Comparison of ENCODE assay signal across 9 mouse cellular contexts in genomic region chr5:105698694-105699093, GRCm38 (mm10). TPM values are rescaled to one million over a fixed set of nuclear protein-coding genes. Genes with fewer than 3 reads are reported as not detected.
DNase-seq lines count a peak whose midpoint lies in the region; ATAC-seq lines count a peak whose summit lies in the region.
"Had no signal": no experiment of that assay in that cellular context is flagged by ENCODE, and none has a peak within 500 bp of the region (broad histone marks: within the 10 kb centered on the region; RNA-seq: fewer than 3 reads in every experiment).

No protein-coding gene starts in this region.

- H3K36me3 ChIP-seq in forebrain, embryonic 10.5 days (replicated peaks), result peaks cover 16% of the 10 kb centered on the region
- no peaks in the 10 kb centered on the region for H3K36me3 ChIP-seq in forebrain, embryonic 15.5 days
- no peaks in the 10 kb centered on the region for H3K36me3 ChIP-seq in forebrain, embryonic 16.5 days (ENCODE audit: control insufficient read depth, insufficient read depth)
- H3K36me3 ChIP-seq in midbrain, embryonic 11.5 days (ENCODE audit: control insufficient read depth, insufficient read depth, low read length), result no peaks in the 10 kb centered on the region

- peaks cover 50% of the 10 kb centered on the region for H3K4me1 ChIP-seq in forebrain, embryonic 10.5 days
- H3K4me1 ChIP-seq in forebrain, embryonic 15.5 days, result peaks cover 38% of the 10 kb centered on the region
- peaks cover 33% of the 10 kb centered on the region for H3K4me1 ChIP-seq in forebrain, embryonic 16.5 days (replicated peaks; ENCODE audit: control insufficient read depth, insufficient read depth, low read length)
- H3K4me1 ChIP-seq in midbrain, embryonic 11.5 days (ENCODE audit: control insufficient read depth, insufficient read depth, low read length), result peaks cover 18% of the 10 kb centered on the region

- no peak for DNase-seq in forebrain, embryonic 10.5 days (ENCODE audit: extremely low spot score, low spot score)
- peak; percentile 66 for DNase-seq in adrenal gland, postnatal 10 days
- DNase-seq in kidney, adult 9 months, result peak; percentile 59
- DNase-seq in midbrain, embryonic 11.5 days (ENCODE audit: low spot score, missing footprints), result no peak
- no peak for DNase-seq in left cerebral cortex, adult 11 months (ENCODE audit: low spot score)
- DNase-seq in spleen, postnatal 36 days (ENCODE audit: low spot score in 2 of 2), result no peak

- peaks cover 12% of the 10 kb centered on the region; the same call in 1 of the 2 replicates for H3K27me3 ChIP-seq in forebrain, embryonic 10.5 days (ENCODE audit: poor library complexity, severe bottlenecking)
- H3K27me3 ChIP-seq in forebrain, embryonic 15.5 days, result no peaks in the 10 kb centered on the region
- no peaks in the 10 kb centered on the region for H3K27me3 ChIP-seq in forebrain, embryonic 16.5 days (replicated peaks; ENCODE audit: control insufficient read depth, insufficient read depth, low read length)
- no peaks in the 10 kb centered on the region; the same call in 1 of the 2 replicates for H3K27me3 ChIP-seq in midbrain, embryonic 11.5 days (ENCODE audit: control insufficient read depth, insufficient read depth, low read length)
- H3K27me3 ChIP-seq: Patski had no signal

- 16% methylated on average over 7 of the region's 7 CpGs for WGBS in forebrain, embryonic 10.5 days
- WGBS in forebrain, embryonic 15.5 days, result 16% methylated on average over 7 of the region's 7 CpGs
- WGBS in forebrain, embryonic 16.5 days, result 17% methylated on average over 7 of the region's 7 CpGs
- 17% methylated on average over 7 of the region's 7 CpGs for WGBS in midbrain, embryonic 11.5 days

- no peak overlapping the region for H3K9ac ChIP-seq in forebrain, embryonic 15.5 days (replicated peaks)
- H3K9ac ChIP-seq in forebrain, embryonic 16.5 days (replicated peaks; ENCODE audit: low read depth, low read length), result no peak overlapping the region
- H3K9ac ChIP-seq in midbrain, embryonic 11.5 days (ENCODE audit: low read length), result no peak overlapping the region

- 0 out of 2 replicates have a peak, but pooled peaks cover 2% of the 10 kb centered on the region for H3K9me3 ChIP-seq in forebrain, embryonic 10.5 days
- H3K9me3 ChIP-seq in forebrain, embryonic 15.5 days, result no peaks in the 10 kb centered on the region
- H3K9me3 ChIP-seq in forebrain, embryonic 16.5 days (ENCODE audit: control insufficient read depth, low read length), result no peaks in the 10 kb centered on the region
- no peaks in the 10 kb centered on the region for H3K9me3 ChIP-seq in midbrain, embryonic 11.5 days (ENCODE audit: control insufficient read depth, low read length)

- no peak overlapping the region; the same call in 1 of the 2 replicates for H3K4me2 ChIP-seq in forebrain, embryonic 15.5 days (replicated peaks)
- H3K4me2 ChIP-seq in forebrain, embryonic 16.5 days (ENCODE audit: low read length), result peak overlapping the region; percentile 93; the same call in 1 of the 2 replicates
- H3K4me2 ChIP-seq in midbrain, embryonic 11.5 days, result peak overlapping the region; percentile 92; the same call in 1 of the 2 replicates

- peak overlapping the region; percentile 87; the same call in 1 of the 2 replicates for H3K4me3 ChIP-seq in forebrain, embryonic 10.5 days
- no peak overlapping the region for H3K4me3 ChIP-seq in forebrain, embryonic 15.5 days
- H3K4me3 ChIP-seq in forebrain, embryonic 16.5 days (replicated peaks; ENCODE audit: low read length), result no peak overlapping the region
- H3K4me3 ChIP-seq in midbrain, embryonic 11.5 days (ENCODE audit: low read depth, low read length), result no peak overlapping the region

- no peak for ATAC-seq in forebrain, embryonic 15.5 days (replicated peaks)
- no peak for ATAC-seq in forebrain, embryonic 16.5 days
- no peak for ATAC-seq in midbrain, embryonic 11.5 days (ENCODE audit: low FRiP score)
- ATAC-seq: Patski had no signal

- 0 out of 2 replicates have a peak overlapping the region, but pooled peaks have one; percentile 6 for H3K27ac ChIP-seq in forebrain, embryonic 10.5 days
- H3K27ac ChIP-seq in forebrain, embryonic 15.5 days (replicated peaks), result no peak overlapping the region
- H3K27ac ChIP-seq in forebrain, embryonic 16.5 days (ENCODE audit: low read length), result no peak overlapping the region
- no peak overlapping the region for H3K27ac ChIP-seq in midbrain, embryonic 11.5 days (ENCODE audit: low read depth, low read length)

RNA-seq across cellular contexts. Expression of gene Lrrc8d, which starts 1.1 kb away (rescaled TPM):
- 19.9 and 20.1 TPM in 2 replicates for polyA plus RNA-seq in forebrain, embryonic 10.5 days (2016; fragmentation: Nextera tagmentation; extraction: Ambion mirVana)
- polyA plus RNA-seq in forebrain, embryonic 15.5 days (2015; fragmentation: Nextera tagmentation; extraction: Ambion mirVana), result 33.9 and 38.2 TPM in 2 replicates
- 10 to 100 TPM; 61.3 to 77.2 TPM for total RNA-seq in adrenal gland, postnatal 10 days (2021)
- 37.5 and 40.8 TPM in 2 replicates for polyA plus RNA-seq in forebrain, embryonic 16.5 days (2015; fragmentation: Nextera tagmentation; extraction: Ambion mirVana)
- 24.5 and 28.8 TPM in 2 replicates for polyA plus RNA-seq in midbrain, embryonic 11.5 days (2014; fragmentation: Nextera tagmentation; extraction: Ambion mirVana)

Comparison
In these comparisons a context has a peak if more than half of its experiments do, and no peak if none do; other contexts are left out.
1. DNase-seq: peak in adrenal gland, postnatal 10 days (single experiment) and kidney, adult 9 months (single experiment); none in forebrain, embryonic 10.5 days (single experiment), midbrain, embryonic 11.5 days (single experiment), left cerebral cortex, adult 11 months (single experiment) and spleen, postnatal 36 days (0 of 2).